Mouse (Mus musculus): ENCODE data around the gene Ttpal. TPM values are rescaled to one million over a fixed set of nuclear protein-coding genes. Genes with fewer than 3 reads are reported as not detected.

Ttpal gene
- polyA plus RNA-seq, 1 experiment from 2014 or later, result 50.2 TPM

- Histone ChIP-seq H3K27ac (peak overlapping the region; percentile 87; the same call in 1 of the 2 replicates), H3K9me3 (no peaks in the 10 kb centered on the region), H3K4me1 (peaks cover 23% of the 10 kb centered on the region), H3K9ac (peak overlapping the region; percentile 78; the same call in 1 of the 2 replicates), H3K36me3 (replicated peaks) (no peaks in the 10 kb centered on the region), H3K4me2 (peak overlapping the region; percentile 70), H3K4me3 (peak overlapping the region; percentile 96), H3K27me3 (replicated peaks) (no peaks in the 10 kb centered on the region)
- WGBS, result under 1% methylated on average over 8 of the region's 8 CpGs
- ATAC-seq (replicated peaks), result no peak
Measured at GRCm38 (mm10) chr2:163658941-163659340, 56.8 kb downstream of the Ttpal start.

GRCm38 (mm10) chr2:163659431-163659830 is 57.3 kb downstream of the Ttpal start:
- WGBS, result 84% methylated on average over 12 of the region's 12 CpGs
- H3K4me2 ChIP-seq, result peak overlapping the region; percentile 70

GRCm38 (mm10) chr2:163660103-163660701 is 58.1 kb downstream of the Ttpal start:
- 88% methylated on average over 5 of the region's 5 CpGs for WGBS

More at GRCm38 (mm10) chr2:163659431-163659830, 57.3 kb downstream of the Ttpal start:
- Histone ChIP-seq H3K9me3 (no peaks in the 10 kb centered on the region), H3K27me3 (replicated peaks) (no peaks in the 10 kb centered on the region), H3K36me3 (replicated peaks) (no peaks in the 10 kb centered on the region), H3K9ac (0 out of 2 replicates have a peak overlapping the region, but pooled peaks have one; percentile 78), H3K4me1 (peaks cover 23% of the 10 kb centered on the region), H3K4me3 (peak overlapping the region; percentile 96; the same call in 1 of the 2 replicates), H3K27ac (no peak overlapping the region)
- no peak for ATAC-seq (replicated peaks)

GRCm38 (mm10) chr2:163661371-163661850 is 59.3 kb downstream of the Ttpal start:
- 57% methylated on average over 6 of the region's 6 CpGs for WGBS
- ATAC-seq (replicated peaks), result no peak

More at GRCm38 (mm10) chr2:163660103-163660701, 58.1 kb downstream of the Ttpal start:
- no peak overlapping the region for H3K4me3 ChIP-seq
- no peak for ATAC-seq (replicated peaks)
- H3K9me3 ChIP-seq, result no peaks in the 10 kb centered on the region
- H3K36me3 ChIP-seq (replicated peaks), result no peaks in the 10 kb centered on the region
- H3K9ac ChIP-seq, result no peak overlapping the region
- H3K27ac ChIP-seq, result no peak overlapping the region
- peaks cover 23% of the 10 kb centered on the region for H3K4me1 ChIP-seq
- H3K4me2 ChIP-seq, result no peak overlapping the region
- no peaks in the 10 kb centered on the region for H3K27me3 ChIP-seq (replicated peaks)

GRCm38 (mm10) chr2:163662076-163662475 is 60.0 kb downstream of the Ttpal start:
- ATAC-seq (replicated peaks), result no peak
- no peak overlapping the region for H3K9ac ChIP-seq
- peaks cover 23% of the 10 kb centered on the region for H3K4me1 ChIP-seq
- H3K4me3 ChIP-seq, result no peak overlapping the region
- H3K4me2 ChIP-seq, result no peak overlapping the region
- H3K36me3 ChIP-seq (replicated peaks), result no peaks in the 10 kb centered on the region
- no peaks in the 10 kb centered on the region for H3K9me3 ChIP-seq
- H3K27ac ChIP-seq, result no peak overlapping the region
- 95% methylated on average over 5 of the region's 5 CpGs for WGBS
- H3K27me3 ChIP-seq (replicated peaks), result no peaks in the 10 kb centered on the region

More at GRCm38 (mm10) chr2:163661371-163661850, 59.3 kb downstream of the Ttpal start:
- Histone ChIP-seq H3K27ac (no peak overlapping the region), H3K4me1 (peaks cover 23% of the 10 kb centered on the region), H3K9ac (no peak overlapping the region), H3K4me2 (no peak overlapping the region), H3K9me3 (no peaks in the 10 kb centered on the region), H3K36me3 (replicated peaks) (no peaks in the 10 kb centered on the region), H3K27me3 (replicated peaks) (no peaks in the 10 kb centered on the region), H3K4me3 (no peak overlapping the region)

- no peaks in the 10 kb centered on the region for H3K36me3 ChIP-seq (replicated peaks)
- WGBS, result 70% methylated on average over 2 of the region's 2 CpGs
- peaks cover 23% of the 10 kb centered on the region for H3K4me1 ChIP-seq
- no peaks in the 10 kb centered on the region for H3K27me3 ChIP-seq (replicated peaks)
- H3K9me3 ChIP-seq, result no peaks in the 10 kb centered on the region
- no peak for ATAC-seq (replicated peaks)
- H3K9ac ChIP-seq, result no peak overlapping the region
- H3K27ac ChIP-seq, result no peak overlapping the region
- no peak overlapping the region for H3K4me3 ChIP-seq
- no peak overlapping the region for H3K4me2 ChIP-seq
Measured at GRCm38 (mm10) chr2:163662698-163663221, 60.6 kb downstream of the Ttpal start.

- no peak overlapping the region for H3K4me3 ChIP-seq
Measured at GRCm38 (mm10) chr2:163663930-163664329, 61.8 kb downstream of the Ttpal start.

GRCm38 (mm10) chr2:163667045-163667444 is 64.9 kb downstream of the Ttpal start:
- Histone ChIP-seq H3K4me3 (no peak overlapping the region), H3K36me3 (replicated peaks) (no peaks in the 10 kb centered on the region), H3K27me3 (replicated peaks) (no peaks in the 10 kb centered on the region), H3K9ac (no peak overlapping the region), H3K9me3 (no peaks in the 10 kb centered on the region), H3K27ac (no peak overlapping the region), H3K4me2 (no peak overlapping the region), H3K4me1 (no peaks in the 10 kb centered on the region)
- no peak for ATAC-seq (replicated peaks)
- WGBS, result 92% methylated on average over 1 of the region's 1 CpGs

More at GRCm38 (mm10) chr2:163663930-163664329, 61.8 kb downstream of the Ttpal start:
- Histone ChIP-seq H3K36me3 (replicated peaks) (no peaks in the 10 kb centered on the region), H3K9ac (no peak overlapping the region), H3K27ac (no peak overlapping the region), H3K4me1 (peaks cover 22% of the 10 kb centered on the region), H3K9me3 (no peaks in the 10 kb centered on the region), H3K27me3 (replicated peaks) (no peaks in the 10 kb centered on the region), H3K4me2 (no peak overlapping the region)
- WGBS, result 67% methylated on average over 3 of the region's 3 CpGs
- ATAC-seq (replicated peaks), result no peak

Other genes starting within 250 kb of the Ttpal start
- gene Jph2, start 204.3 kb upstream of the Ttpal start, polyA plus RNA-seq (2015; fragmentation: Nextera tagmentation; extraction: Ambion mirVana), result 0.93 and 0.94 TPM in 2 replicates
- gene Oser1, start 177.6 kb upstream of the Ttpal start, polyA plus RNA-seq (2015; fragmentation: Nextera tagmentation; extraction: Ambion mirVana), result 73.1 and 78.7 TPM in 2 replicates
- gene Gdap1l1, start 163.8 kb upstream of the Ttpal start, polyA plus RNA-seq (2015; fragmentation: Nextera tagmentation; extraction: Ambion mirVana), result 145 and 146 TPM in 2 replicates
- gene Fitm2, start 129.7 kb upstream of the Ttpal start, polyA plus RNA-seq (2015; fragmentation: Nextera tagmentation; extraction: Ambion mirVana), result 16.5 and 17.0 TPM in 2 replicates
- gene R3hdml, start 110.0 kb upstream of the Ttpal start, polyA plus RNA-seq (2015; fragmentation: Nextera tagmentation; extraction: Ambion mirVana), result not detected in 2 replicates
- not detected in 2 replicates for gene Hnf4a, start 95.5 kb upstream of the Ttpal start, polyA plus RNA-seq (2015; fragmentation: Nextera tagmentation; extraction: Ambion mirVana)
- gene Serinc3, start 42.8 kb downstream of the Ttpal start, polyA plus RNA-seq (2015; fragmentation: Nextera tagmentation; extraction: Ambion mirVana), result 33.0 and 35.9 TPM in 2 replicates
- 125 TPM in 2 replicates for gene Pkig, start 56.1 kb downstream of the Ttpal start, polyA plus RNA-seq (2015; fragmentation: Nextera tagmentation; extraction: Ambion mirVana)
- gene Ada, start 147.9 kb downstream of the Ttpal start, polyA plus RNA-seq (2015; fragmentation: Nextera tagmentation; extraction: Ambion mirVana), result 3.9 TPM in 2 replicates
- gene Ccn5, start 218.5 kb downstream of the Ttpal start, polyA plus RNA-seq (2015; fragmentation: Nextera tagmentation; extraction: Ambion mirVana), result 0.28 and 0.68 TPM in 2 replicates

Data from midbrain, embryonic 15.5 days (tissue).